In the genomic region with DNA sequence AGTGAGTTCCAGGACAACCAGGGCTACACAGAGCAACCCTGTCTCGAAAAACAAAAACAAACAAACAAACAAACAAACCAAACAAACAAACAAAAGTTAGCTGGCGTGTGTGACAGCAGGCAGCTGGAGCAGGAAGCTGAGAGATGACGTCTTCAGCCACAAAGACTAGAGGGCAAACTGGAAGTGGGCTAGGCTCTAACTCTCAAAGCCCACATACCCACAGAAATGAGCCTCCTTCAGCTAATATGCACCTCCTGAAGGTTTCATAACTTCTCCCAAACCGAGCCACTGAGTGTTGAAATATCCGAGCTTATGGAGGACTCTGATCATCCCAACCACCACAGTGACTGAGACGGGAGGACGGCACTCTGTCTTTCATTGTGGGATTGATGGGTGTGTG, we compare ENCODE assay signal across 15 mouse cellular contexts. TPM values are rescaled to one million over a fixed set of nuclear protein-coding genes. Genes with fewer than 3 reads are reported as not detected.
"Had no signal": no experiment of that assay in that cellular context is flagged by ENCODE, and none has a peak within 500 bp of the region (broad histone marks: within the 10 kb centered on the region; RNA-seq: fewer than 3 reads in every experiment).

No protein-coding gene starts in this region.

- H3K4me1 ChIP-seq: liver, embryonic 13.5 days had no signal

- DNase-seq: kidney, adult 8-10 months; kidney, postnatal 25 days; liver; liver, embryonic 13.5 days; liver, postnatal 0 days; lung, postnatal 14 days had no signal

- H3K27ac ChIP-seq: limb, embryonic 12.5 days; liver, embryonic 13.5 days; lung, embryonic 15.5 days; macrophage; midbrain, embryonic 13.5 days; neural tube, embryonic 12.5 days; stomach, postnatal 0 days had no signal

- H3K36me3 ChIP-seq: limb, embryonic 12.5 days; liver, embryonic 13.5 days; lung, embryonic 15.5 days; midbrain, embryonic 13.5 days; neural tube, embryonic 12.5 days had no signal

- H3K27me3 ChIP-seq: limb, embryonic 12.5 days; liver, embryonic 13.5 days; lung, embryonic 15.5 days; midbrain, embryonic 13.5 days; neural tube, embryonic 12.5 days had no signal

- H3K4me3 ChIP-seq: limb, embryonic 12.5 days; liver, embryonic 13.5 days; lung, embryonic 15.5 days; midbrain, embryonic 13.5 days; myocyte; neural tube, embryonic 12.5 days had no signal

RNA-seq across cellular contexts. Expression of a gene that starts 7.0 kb away (rescaled TPM):
- total RNA-seq: layer of hippocampus, adult 18-20 months; neutrophil, adult 5-6 weeks had no signal
- polyA plus RNA-seq: liver, postnatal 0 days; macrophage had no signal

RNA-seq across cellular contexts. Expression of a gene that starts 34.9 kb away (rescaled TPM):
- total RNA-seq: neutrophil, adult 5-6 weeks had no signal
- polyA plus RNA-seq: macrophage had no signal
